Mouse (Mus musculus): ENCODE measurements around the gene Fam107a. TPM values are rescaled to one million over a fixed set of nuclear protein-coding genes. Genes with fewer than 3 reads are reported as not detected.

The Fam107a gene
- polyA plus RNA-seq, 1 experiment from 2014 or later = 0.16 TPM

- DNase-seq (ENCODE audit: low spot score) (no peak), ATAC-seq (ENCODE audit: low FRiP score) (no peak)
- H3K27me3 ChIP-seq (ENCODE audit: control insufficient read depth, insufficient read depth, low read length) = no peaks in the 10 kb centered on the region
- H3K4me2 ChIP-seq (replicated peaks) = no peak overlapping the region
- H3K9ac ChIP-seq = no peak overlapping the region
- H3K9me3 ChIP-seq (ENCODE audit: control insufficient read depth, low read length) = no peaks in the 10 kb centered on the region
- no peak overlapping the region for H3K27ac ChIP-seq
- H3K4me3 ChIP-seq (replicated peaks; ENCODE audit: low read length) = no peak overlapping the region
- H3K36me3 ChIP-seq (replicated peaks; ENCODE audit: control insufficient read depth, insufficient read depth) = no peaks in the 10 kb centered on the region
- WGBS = 66% methylated on average over 4 of the region's 4 CpGs
- H3K4me1 ChIP-seq (replicated peaks; ENCODE audit: control insufficient read depth, insufficient read depth, low read length) = no peaks in the 10 kb centered on the region
These were observed 22.4 kb upstream of the Fam107a start for GRCm38 (mm10) chr14:8340226-8340625.

DNA sequence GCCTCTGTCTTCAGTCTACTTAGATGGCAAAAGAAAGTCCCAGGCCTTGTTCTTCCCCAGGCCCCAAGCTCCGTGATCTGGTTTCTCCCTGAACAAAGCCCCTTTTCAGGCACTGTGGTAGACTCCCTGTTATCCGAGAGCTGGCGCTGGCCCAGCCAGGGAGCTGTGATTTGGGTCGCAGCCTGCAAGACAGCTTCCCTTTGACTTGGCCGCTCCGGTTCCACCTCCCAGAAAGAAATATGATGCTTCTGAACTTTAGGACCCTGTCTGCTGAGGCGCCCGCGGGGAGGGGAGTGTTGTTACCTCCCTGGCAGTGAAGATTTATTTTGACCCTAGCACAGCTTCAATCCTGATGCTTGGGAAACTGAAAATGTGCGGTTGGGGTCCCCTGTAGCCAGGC, 18.1 kb upstream of the Fam107a start:
- Histone ChIP-seq H3K4me2 (replicated peaks) (no peak overlapping the region), H3K9ac (no peak overlapping the region), H3K27me3 (ENCODE audit: control insufficient read depth, insufficient read depth, low read length) (no peaks in the 10 kb centered on the region), H3K36me3 (replicated peaks; ENCODE audit: control insufficient read depth, insufficient read depth) (no peaks in the 10 kb centered on the region), H3K4me3 (replicated peaks; ENCODE audit: low read length) (no peak overlapping the region), H3K9me3 (ENCODE audit: control insufficient read depth, low read length) (no peaks in the 10 kb centered on the region), H3K4me1 (replicated peaks; ENCODE audit: control insufficient read depth, insufficient read depth, low read length) (no peaks in the 10 kb centered on the region), H3K27ac (no peak overlapping the region)
- WGBS = 62% methylated on average over 10 of the region's 10 CpGs
- no peak for ATAC-seq (ENCODE audit: low FRiP score)
- no peak for DNase-seq (ENCODE audit: low spot score)

DNA sequence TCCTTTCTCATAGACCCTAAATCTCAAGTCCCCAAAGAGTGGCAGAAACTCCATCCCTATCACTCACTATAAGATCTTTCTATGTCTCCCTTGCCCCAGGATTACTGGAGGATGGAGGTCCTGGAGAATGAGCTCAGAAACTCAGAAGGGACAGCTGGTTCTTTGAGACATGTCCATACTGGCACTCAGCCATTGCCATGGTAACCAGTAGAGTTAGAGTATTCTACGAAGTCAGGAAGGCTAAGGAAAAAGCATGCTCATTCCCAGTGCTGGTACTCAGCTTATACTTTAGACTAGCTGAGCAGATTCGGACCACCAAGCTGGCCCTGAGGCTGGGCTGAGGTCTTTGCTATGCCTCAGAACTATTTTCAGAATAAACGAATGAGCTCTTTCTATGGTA, 16.7 kb upstream of the Fam107a start:
- H3K27ac ChIP-seq = no peak overlapping the region
- ATAC-seq (ENCODE audit: low FRiP score) (no peak), DNase-seq (ENCODE audit: low spot score) (no peak)
- 83% methylated on average over 3 of the region's 3 CpGs for WGBS
- H3K36me3 ChIP-seq (replicated peaks; ENCODE audit: control insufficient read depth, insufficient read depth) = no peaks in the 10 kb centered on the region
- no peaks in the 10 kb centered on the region for H3K9me3 ChIP-seq (ENCODE audit: control insufficient read depth, low read length)
- no peaks in the 10 kb centered on the region for H3K27me3 ChIP-seq (ENCODE audit: control insufficient read depth, insufficient read depth, low read length)
- H3K4me3 ChIP-seq (replicated peaks; ENCODE audit: low read length) = no peak overlapping the region
- peaks cover 5% of the 10 kb centered on the region for H3K4me1 ChIP-seq (replicated peaks; ENCODE audit: control insufficient read depth, insufficient read depth, low read length)
- no peak overlapping the region for H3K4me2 ChIP-seq (replicated peaks)
- no peak overlapping the region for H3K9ac ChIP-seq

GRCm38 (mm10) chr14:8332314-8333252, 14.8 kb upstream of the Fam107a start:
- Histone ChIP-seq H3K27me3 (ENCODE audit: control insufficient read depth, insufficient read depth, low read length) (no peaks in the 10 kb centered on the region), H3K4me3 (replicated peaks; ENCODE audit: low read length) (no peak overlapping the region), H3K4me2 (replicated peaks) (no peak overlapping the region), H3K27ac (no peak overlapping the region), H3K9me3 (ENCODE audit: control insufficient read depth, low read length) (no peaks in the 10 kb centered on the region), H3K4me1 (replicated peaks; ENCODE audit: control insufficient read depth, insufficient read depth, low read length) (peaks cover 5% of the 10 kb centered on the region), H3K9ac (no peak overlapping the region), H3K36me3 (replicated peaks; ENCODE audit: control insufficient read depth, insufficient read depth) (no peaks in the 10 kb centered on the region)
- WGBS = 87% methylated on average over 11 of the region's 11 CpGs
- no peak for ATAC-seq (ENCODE audit: low FRiP score)
- no peak for DNase-seq (ENCODE audit: low spot score)

GRCm38 (mm10) chr14:8331307-8331905, 13.6 kb upstream of the Fam107a start:
- ATAC-seq (ENCODE audit: low FRiP score) (no peak), DNase-seq (ENCODE audit: low spot score) (no peak)
- Histone ChIP-seq H3K27ac (no peak overlapping the region), H3K4me3 (replicated peaks; ENCODE audit: low read length) (no peak overlapping the region), H3K9me3 (ENCODE audit: control insufficient read depth, low read length) (no peaks in the 10 kb centered on the region), H3K4me2 (replicated peaks) (no peak overlapping the region), H3K36me3 (replicated peaks; ENCODE audit: control insufficient read depth, insufficient read depth) (no peaks in the 10 kb centered on the region), H3K4me1 (replicated peaks; ENCODE audit: control insufficient read depth, insufficient read depth, low read length) (peaks cover 5% of the 10 kb centered on the region), H3K27me3 (ENCODE audit: control insufficient read depth, insufficient read depth, low read length) (no peaks in the 10 kb centered on the region), H3K9ac (no peak overlapping the region)
- WGBS = 75% methylated on average over 14 of the region's 14 CpGs

GRCm38 (mm10) chr14:8330390-8330789, 12.6 kb upstream of the Fam107a start:
- Histone ChIP-seq H3K27ac (no peak overlapping the region), H3K4me1 (replicated peaks; ENCODE audit: control insufficient read depth, insufficient read depth, low read length) (peaks cover 5% of the 10 kb centered on the region), H3K4me2 (replicated peaks) (no peak overlapping the region), H3K27me3 (ENCODE audit: control insufficient read depth, insufficient read depth, low read length) (no peaks in the 10 kb centered on the region), H3K4me3 (replicated peaks; ENCODE audit: low read length) (no peak overlapping the region), H3K36me3 (replicated peaks; ENCODE audit: control insufficient read depth, insufficient read depth) (no peaks in the 10 kb centered on the region), H3K9me3 (ENCODE audit: control insufficient read depth, low read length) (no peaks in the 10 kb centered on the region), H3K9ac (no peak overlapping the region)
- 68% methylated on average over 6 of the region's 6 CpGs for WGBS
- DNase-seq (ENCODE audit: low spot score) = no peak
- ATAC-seq (ENCODE audit: low FRiP score) = no peak

GRCm38 (mm10) chr14:8329552-8329951, 11.7 kb upstream of the Fam107a start:
- Histone ChIP-seq H3K27me3 (ENCODE audit: control insufficient read depth, insufficient read depth, low read length) (no peaks in the 10 kb centered on the region), H3K4me1 (replicated peaks; ENCODE audit: control insufficient read depth, insufficient read depth, low read length) (peaks cover 5% of the 10 kb centered on the region), H3K36me3 (replicated peaks; ENCODE audit: control insufficient read depth, insufficient read depth) (no peaks in the 10 kb centered on the region), H3K9me3 (ENCODE audit: control insufficient read depth, low read length) (no peaks in the 10 kb centered on the region), H3K27ac (no peak overlapping the region), H3K4me2 (replicated peaks) (no peak overlapping the region), H3K9ac (no peak overlapping the region), H3K4me3 (replicated peaks; ENCODE audit: low read length) (no peak overlapping the region)
- 22% methylated on average over 4 of the region's 4 CpGs for WGBS
- DNase-seq (ENCODE audit: low spot score) (peak; percentile 55), ATAC-seq (ENCODE audit: low FRiP score) (peak; percentile 55; the same call in 1 of the 2 replicates)

DNA sequence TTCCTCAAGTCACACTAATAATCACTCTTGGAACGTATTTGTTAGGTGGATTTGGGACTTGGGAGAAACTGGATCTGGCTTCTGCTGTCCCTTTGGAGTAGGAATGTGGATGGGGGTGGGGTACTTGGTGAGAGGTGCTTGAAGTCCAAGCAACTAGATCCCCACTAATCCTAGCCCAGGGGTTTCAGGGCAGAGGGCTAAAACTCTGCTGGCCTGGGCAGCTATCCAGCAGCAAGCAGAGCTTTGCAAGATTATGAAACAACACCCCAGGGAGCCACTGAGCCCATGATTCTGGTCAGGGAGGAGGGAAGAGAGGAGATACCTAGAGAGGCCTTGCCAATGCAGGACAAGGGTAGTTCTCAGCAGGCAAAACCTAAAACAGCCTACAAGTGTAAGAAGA, 9.5 kb upstream of the Fam107a start:
- Histone ChIP-seq H3K27ac (no peak overlapping the region), H3K4me1 (replicated peaks; ENCODE audit: control insufficient read depth, insufficient read depth, low read length) (peaks cover 5% of the 10 kb centered on the region), H3K27me3 (ENCODE audit: control insufficient read depth, insufficient read depth, low read length) (no peaks in the 10 kb centered on the region), H3K4me2 (replicated peaks) (no peak overlapping the region), H3K9ac (no peak overlapping the region), H3K4me3 (replicated peaks; ENCODE audit: low read length) (no peak overlapping the region), H3K9me3 (ENCODE audit: control insufficient read depth, low read length) (no peaks in the 10 kb centered on the region), H3K36me3 (replicated peaks; ENCODE audit: control insufficient read depth, insufficient read depth) (no peaks in the 10 kb centered on the region)
- 53% methylated on average over 1 of the region's 1 CpGs for WGBS
- DNase-seq (ENCODE audit: low spot score) = no peak
- ATAC-seq (ENCODE audit: low FRiP score) = no peak

DNA sequence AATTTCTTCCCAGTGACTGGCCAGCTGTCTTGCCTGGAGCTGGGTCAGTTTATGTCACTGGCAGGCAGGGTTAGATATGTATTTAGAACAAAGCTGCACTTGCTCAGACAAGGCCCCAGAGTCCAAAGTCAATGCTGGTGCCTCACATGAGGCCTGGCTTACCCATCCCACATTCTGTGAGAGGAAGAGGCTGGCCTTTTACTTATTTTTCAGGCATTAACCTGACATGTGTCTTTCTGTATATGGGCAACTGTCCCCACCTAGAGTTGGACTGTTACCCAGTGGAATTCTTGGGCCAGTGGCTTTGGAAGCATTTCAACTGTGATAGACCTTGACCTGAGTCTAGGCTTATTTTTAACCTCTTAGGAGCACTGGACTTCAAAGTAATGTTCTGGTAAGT, 9.1 kb upstream of the Fam107a start:
- Histone ChIP-seq H3K4me1 (replicated peaks; ENCODE audit: control insufficient read depth, insufficient read depth, low read length) (peaks cover 5% of the 10 kb centered on the region), H3K9me3 (ENCODE audit: control insufficient read depth, low read length) (no peaks in the 10 kb centered on the region), H3K27ac (no peak overlapping the region), H3K9ac (no peak overlapping the region), H3K36me3 (replicated peaks; ENCODE audit: control insufficient read depth, insufficient read depth) (no peaks in the 10 kb centered on the region), H3K4me2 (replicated peaks) (no peak overlapping the region), H3K4me3 (replicated peaks; ENCODE audit: low read length) (no peak overlapping the region), H3K27me3 (ENCODE audit: control insufficient read depth, insufficient read depth, low read length) (no peaks in the 10 kb centered on the region)
- ATAC-seq (ENCODE audit: low FRiP score) (no peak), DNase-seq (ENCODE audit: low spot score) (no peak)

All from hindbrain, embryonic 14.5 days (tissue).